Mouse (Mus musculus): ENCODE results near the gene Gm20605. TPM values are rescaled to one million over a fixed set of nuclear protein-coding genes. Genes with fewer than 3 reads are reported as not detected.
"Not testable (repeated sequence)": the region's sequence is repeated elsewhere in the genome, so short reads cannot be mapped to it uniquely, and the experiment has no call there.

The Gm20605 gene
- polyA plus RNA-seq, 3 experiments from 2014 or later, result 8.6 to 14.1 (median 13.3) TPM

- ATAC-seq, result no peak
Observed at GRCm38 (mm10) chr5:137613550-137613949, 15.4 kb upstream of the Gm20605 start, which contains the start of gene Pcolce. Pcolce (minus strand) TSS chr5:137613784.

- not testable (repeated sequence) for ATAC-seq
Observed at GRCm38 (mm10) chr5:137614921-137615320, 14.1 kb upstream of the Gm20605 start.

- no peak for ATAC-seq
Observed at GRCm38 (mm10) chr5:137615347-137615746, 13.6 kb upstream of the Gm20605 start.

- ATAC-seq, result no peak
Observed at GRCm38 (mm10) chr5:137623937-137624530, 4.9 kb upstream of the Gm20605 start.

- no peak for ATAC-seq
Observed at GRCm38 (mm10) chr5:137627991-137628390, 984 bp upstream of the Gm20605 start.

GRCm38 (mm10) chr5:137629306-137629721 lies 339 bp downstream of the Gm20605 start:
- no peak for ATAC-seq

GRCm38 (mm10) chr5:137629906-137630545 lies 1.1 kb downstream of the Gm20605 start:
- ATAC-seq, result no peak

- no peak for ATAC-seq
Observed at GRCm38 (mm10) chr5:137630602-137631001, 1.6 kb downstream of the Gm20605 start.

GRCm38 (mm10) chr5:137631171-137631570 lies 2.2 kb downstream of the Gm20605 start:
- peak; percentile 56 for ATAC-seq

- no peak for ATAC-seq
Observed at GRCm38 (mm10) chr5:137631591-137631990, 2.6 kb downstream of the Gm20605 start.

- ATAC-seq, result no peak
Observed at GRCm38 (mm10) chr5:137633397-137634084, 4.6 kb downstream of the Gm20605 start.

GRCm38 (mm10) chr5:137639472-137639871 lies 10.5 kb downstream of the Gm20605 start:
- ATAC-seq, result no peak

GRCm38 (mm10) chr5:137641054-137641453 lies 12.1 kb downstream of the Gm20605 start, which contains the start of gene Sap25:
Sap25 (plus strand) TSS chr5:137641334.
- ATAC-seq, result no peak

GRCm38 (mm10) chr5:137642886-137643285 lies 13.9 kb downstream of the Gm20605 start:
- no peak for ATAC-seq

GRCm38 (mm10) chr5:137644484-137644883 lies 15.5 kb downstream of the Gm20605 start:
- no peak for ATAC-seq

- ATAC-seq, result peak; percentile 51
Observed at GRCm38 (mm10) chr5:137645091-137645651, 16.2 kb downstream of the Gm20605 start.

GRCm38 (mm10) chr5:137645652-137646091 lies 16.7 kb downstream of the Gm20605 start, which contains the start of gene Irs3:
Irs3 (minus strand) TSS chr5:137645714.
- ATAC-seq, result no peak

GRCm38 (mm10) chr5:137647827-137648601 lies 19.0 kb downstream of the Gm20605 start:
- peak; percentile 86 for ATAC-seq

GRCm38 (mm10) chr5:137649251-137649650 lies 20.3 kb downstream of the Gm20605 start:
- no peak for ATAC-seq

- no peak for ATAC-seq
Observed at GRCm38 (mm10) chr5:137649669-137650571, 20.9 kb downstream of the Gm20605 start.

- ATAC-seq, result no peak
Observed at GRCm38 (mm10) chr5:137652474-137652873, 23.5 kb downstream of the Gm20605 start.
